Mouse (Mus musculus) embryonic fibroblast, embryonic 13.5 days (primary cell): ENCODE results near the gene Ank. TPM values are rescaled to one million over a fixed set of nuclear protein-coding genes. Genes with fewer than 3 reads are reported as not detected.

ENCODE experiments used
- H3K27ac ChIP-seq: 2 replicates; pipeline ENCODE4 v1.5.1; 2012; ENCODE audit warnings: low read length, control low read depth, inconsistent platforms; ENCODE audit not compliant: insufficient read depth
- H3K4me1 ChIP-seq: 2 replicates; pipeline ENCODE4 v1.6.1; 2011; ENCODE audit warnings: low read length; ENCODE audit not compliant: control insufficient read depth, insufficient read depth
- H3K4me3 ChIP-seq: 2 replicates; pipeline ENCODE4 v1.5.1; 2011; ENCODE audit warnings: mild to moderate bottlenecking, control low read depth, low read length; ENCODE audit not compliant: insufficient read depth
- CTCF ChIP-seq: IDR thresholded peaks from 2 replicates; pipeline ENCODE4 v1.5.1; 2011; ENCODE audit warnings: mild to moderate bottlenecking, control low read depth, low read length, moderate library complexity, borderline replicate concordance; ENCODE audit not compliant: insufficient read depth
- POLR2A ChIP-seq: IDR thresholded peaks from 2 replicates; pipeline ENCODE4 v1.6.1; 2011; ENCODE audit warnings: low read depth, mild to moderate bottlenecking, control low read depth, low read length, moderate library complexity
- polyA plus RNA-seq: library from polyadenylated mRNA; stranded (reverse); fragments of >200 nt; gene quantifications from 2 replicates; pipeline ENCODE4 v1.2.4, GENCODE M21; 2011; ENCODE audit warnings: low read depth; ENCODE audit not compliant: missing spikeins, insufficient read length

Ank gene
- polyA plus RNA-seq, 1 experiment = 30.3 TPM

DNA sequence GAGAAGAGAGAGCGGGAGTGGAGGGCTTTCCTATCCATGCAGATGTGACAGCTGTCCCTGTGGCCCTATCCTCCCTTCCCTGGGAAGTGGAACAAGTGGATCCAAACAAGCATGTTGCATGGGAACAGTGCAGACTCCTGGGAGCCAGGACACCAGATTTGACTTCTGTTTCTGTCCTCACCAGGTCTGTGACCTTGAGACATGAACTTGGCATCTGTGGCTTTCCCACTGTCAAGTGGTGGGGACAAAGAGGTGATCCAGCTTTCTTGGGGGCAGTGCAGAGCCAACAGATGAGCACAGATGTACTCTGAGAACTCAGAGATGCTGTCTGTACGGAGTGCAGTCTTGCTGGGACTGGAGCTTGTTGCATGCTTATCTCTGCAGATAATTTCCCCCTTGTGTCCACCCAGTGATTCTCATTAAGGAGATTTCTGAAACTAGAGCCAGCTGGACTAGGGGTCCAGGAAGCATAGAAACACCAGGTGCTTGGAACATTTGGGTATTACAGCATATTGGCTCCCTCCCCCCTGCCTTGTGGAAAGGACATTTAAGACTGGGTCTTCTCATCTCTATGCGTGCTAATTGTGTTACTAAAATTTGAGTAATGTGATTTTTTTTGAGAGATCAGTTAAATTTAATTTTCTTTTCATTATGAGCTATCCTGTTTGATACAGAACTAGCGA, 14.0 kb downstream of the Ank start:
- no peak overlapping the region for H3K27ac ChIP-seq
- no peak overlapping the region for H3K4me3 ChIP-seq
- H3K4me1 ChIP-seq = no peaks in the 10 kb centered on the region
- TF ChIP-seq POLR2A = no peak

DNA sequence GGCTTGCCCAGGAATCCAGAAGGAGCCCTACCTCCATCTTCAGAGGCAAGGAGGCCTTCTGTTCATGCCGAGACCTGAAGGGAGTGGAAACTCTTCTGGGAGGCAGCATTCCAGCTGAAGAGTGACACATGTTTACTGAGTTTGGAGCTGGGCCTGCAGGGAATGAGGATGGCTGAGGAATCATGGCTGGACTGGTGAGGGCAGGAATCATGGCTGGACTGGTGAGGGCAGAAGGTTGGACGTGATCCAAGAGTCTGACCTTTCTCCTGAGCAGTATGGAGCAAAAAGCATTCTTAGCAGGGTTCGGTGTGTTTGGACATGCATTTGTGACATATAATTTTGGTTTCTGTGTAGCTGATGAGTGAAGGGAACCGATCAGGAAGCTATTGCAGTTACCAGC, 15.5 kb downstream of the Ank start:
- TF ChIP-seq CTCF = no peak
- TF ChIP-seq POLR2A = no peak
- Histone ChIP-seq H3K4me3 (no peak overlapping the region), H3K27ac (no peak overlapping the region), H3K4me1 (no peaks in the 10 kb centered on the region)

DNA sequence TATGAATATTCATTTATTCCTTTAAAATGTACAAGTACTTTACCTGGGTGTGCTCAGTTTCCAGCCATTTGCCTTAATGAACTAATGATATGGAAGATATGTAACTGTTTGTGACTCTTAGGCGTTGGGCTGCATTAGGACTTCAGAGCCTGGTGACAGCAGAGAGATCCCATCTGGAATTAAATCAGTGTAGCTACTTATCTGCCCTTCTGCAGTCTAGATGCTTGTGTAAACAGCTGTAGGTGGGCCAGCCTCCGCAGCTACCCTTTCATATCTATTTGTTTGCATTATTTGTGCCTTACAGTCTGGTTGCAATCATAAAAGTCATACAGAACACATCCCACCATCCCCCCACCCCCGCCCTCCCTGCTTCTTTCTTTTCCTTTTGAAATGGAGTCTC, 16.7 kb downstream of the Ank start:
- TF ChIP-seq POLR2A (no peak), CTCF (no peak)
- no peak overlapping the region for H3K27ac ChIP-seq
- H3K4me3 ChIP-seq = no peak overlapping the region
- H3K4me1 ChIP-seq = no peaks in the 10 kb centered on the region

DNA sequence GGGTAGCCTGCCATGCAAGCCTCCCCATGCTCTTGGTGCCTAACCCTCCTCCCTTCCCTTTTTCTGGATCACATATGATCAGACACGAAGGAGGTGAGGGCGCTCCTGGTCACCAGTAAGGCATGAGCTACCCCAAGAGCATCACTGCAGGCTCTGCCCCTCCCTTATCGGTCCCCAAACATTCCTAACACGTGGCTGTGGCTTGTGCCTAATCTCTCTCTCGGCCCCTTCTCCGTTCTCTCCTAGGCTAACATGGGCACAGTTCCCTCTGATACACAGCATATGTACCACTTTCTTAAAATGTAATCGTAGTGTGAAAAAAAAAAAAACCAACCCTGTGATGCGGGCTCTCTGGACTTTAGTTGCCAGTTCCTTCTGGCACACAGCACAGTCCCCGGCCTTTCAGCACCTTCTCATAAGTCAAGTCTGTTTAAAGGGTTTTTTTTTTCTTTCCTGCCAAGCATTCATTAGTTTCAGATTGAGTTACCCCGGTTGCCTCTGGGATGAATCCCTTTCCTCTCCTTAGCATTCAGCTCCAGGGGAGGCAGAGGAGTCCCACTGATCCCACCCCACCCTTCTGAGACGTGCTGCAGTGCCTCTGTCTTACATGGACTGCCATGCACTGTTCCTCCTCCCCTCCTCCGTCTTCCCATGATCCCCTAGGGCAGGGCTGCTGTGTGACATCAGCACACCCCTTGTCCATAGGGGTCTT, 19.2 kb downstream of the Ank start:
- no peaks in the 10 kb centered on the region for H3K4me1 ChIP-seq
- TF ChIP-seq POLR2A (no peak), CTCF (no peak)
- no peak overlapping the region for H3K4me3 ChIP-seq
- no peak overlapping the region for H3K27ac ChIP-seq

- Histone ChIP-seq H3K4me1 (no peaks in the 10 kb centered on the region), H3K4me3 (no peak overlapping the region), H3K27ac (no peak overlapping the region)
- TF ChIP-seq POLR2A (no peak), CTCF (no peak)
Measured at GRCm38 (mm10) chr15:27486279-27486618, 19.8 kb downstream of the Ank start.

GRCm38 (mm10) chr15:27487059-27487458, 20.6 kb downstream of the Ank start:
- no peak overlapping the region for H3K27ac ChIP-seq

DNA sequence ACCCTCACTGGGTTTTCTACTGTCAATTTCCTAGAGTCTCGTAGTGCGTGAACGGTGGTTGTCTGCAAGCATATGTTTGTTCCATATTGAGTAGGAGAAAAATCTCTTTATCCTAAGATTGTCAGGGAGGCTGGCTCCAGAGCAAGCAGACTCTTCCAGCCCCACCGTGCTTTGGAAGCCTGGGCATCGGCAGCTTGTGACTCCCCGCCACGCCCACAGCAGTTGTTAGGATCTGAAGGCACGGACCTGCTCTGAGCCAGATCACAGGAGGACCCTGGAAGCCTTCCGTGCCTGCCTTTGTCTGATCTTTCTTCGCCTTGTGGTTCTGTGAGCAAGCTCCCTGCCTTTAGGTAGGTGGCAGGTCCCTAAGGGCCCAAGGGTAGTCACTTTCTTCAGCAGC, 21.6 kb downstream of the Ank start:
- H3K27ac ChIP-seq = no peak overlapping the region
- no peak overlapping the region for H3K4me3 ChIP-seq
- H3K4me1 ChIP-seq = no peaks in the 10 kb centered on the region
- TF ChIP-seq POLR2A = no peak
- TF ChIP-seq CTCF = no peak

More at GRCm38 (mm10) chr15:27487059-27487458, 20.6 kb downstream of the Ank start:
- no peaks in the 10 kb centered on the region for H3K4me1 ChIP-seq
- TF ChIP-seq CTCF = no peak
- TF ChIP-seq POLR2A = no peak
- H3K4me3 ChIP-seq = no peak overlapping the region

- H3K27ac ChIP-seq = no peak overlapping the region
- TF ChIP-seq CTCF (no peak), POLR2A (no peak)
- no peak overlapping the region for H3K4me3 ChIP-seq
- H3K4me1 ChIP-seq = no peaks in the 10 kb centered on the region
Measured at GRCm38 (mm10) chr15:27490676-27491075, 24.2 kb downstream of the Ank start.

GRCm38 (mm10) chr15:27491425-27492070, 25.1 kb downstream of the Ank start:
- H3K27ac ChIP-seq = no peak overlapping the region
- no peak for TF ChIP-seq POLR2A
- TF ChIP-seq CTCF = no peak
- no peak overlapping the region for H3K4me3 ChIP-seq
- no peaks in the 10 kb centered on the region for H3K4me1 ChIP-seq

GRCm38 (mm10) chr15:27492156-27492555, 25.7 kb downstream of the Ank start:
- Histone ChIP-seq H3K4me3 (no peak overlapping the region), H3K27ac (no peak overlapping the region), H3K4me1 (no peaks in the 10 kb centered on the region)
- TF ChIP-seq CTCF (no peak), POLR2A (no peak)
